Mouse (Mus musculus): ENCODE results near the gene Ripor3. TPM values are rescaled to one million over a fixed set of nuclear protein-coding genes. Genes with fewer than 3 reads are reported as not detected.

Gene Ripor3
- total and polyA plus RNA-seq, 3 experiments, result 0.17 TPM; not detected in 2

- Histone ChIP-seq H3K4me2 (ENCODE audit: insufficient read depth, low read depth, poor library complexity, severe bottlenecking) (peak overlapping the region; percentile 95), H3K27ac (ENCODE audit: insufficient read depth, low read depth) (peak overlapping the region; percentile 89), H3K4me3 (replicated peaks in 1 of 3; ENCODE audit: low read depth in 2 of 3, low read length in 2 of 3, poor library complexity in 1 of 3) (peak overlapping the region; percentile 6 to 40 (median 12)), H3K9ac (ENCODE audit: insufficient read depth, low read depth) (peak overlapping the region; percentile 45), H3K36me3 (replicated peaks in 1 of 2; ENCODE audit: control insufficient read depth in 1 of 2, insufficient read depth in 1 of 2, low read length in 1 of 2) (peaks cover 0 to 36% of the 10 kb centered on the region in 2 experiments), H3K9me3 (replicated peaks; ENCODE audit: low read length) (no peaks in the 10 kb centered on the region), H3K79me2 (replicated peaks; ENCODE audit: control insufficient read depth, extremely low read depth, insufficient read depth, poor library complexity, severe bottlenecking) (peaks cover 99% of the 10 kb centered on the region), H3K4me1 (ENCODE audit: control insufficient read depth in 1 of 2, insufficient read depth in 2 of 2) (peaks cover 70 to 97% of the 10 kb centered on the region in 2 experiments), H3K27me3 (replicated peaks) (no peaks in the 10 kb centered on the region)
- no peak for DNase-seq (ENCODE audit: extremely low read depth)
- TF ChIP-seq NELFE (IDR thresholded peaks at IDR 0.05; ENCODE audit: low read depth, low read length) (no peak), ELF1 (IDR thresholded peaks at IDR 0.05; ENCODE audit: low read depth, low read length) (peak; percentile 60), POLR2A (IDR thresholded peaks at IDR 0.05; ENCODE audit: low read depth, low read length) (no peak; the same call in 1 of the 2 replicates), JUND (conservative IDR thresholded peaks at IDR 0.05; ENCODE audit: low read depth, low read length) (peak; percentile 67), MAFK (IDR thresholded peaks at IDR 0.05; ENCODE audit: insufficient replicate concordance, low read length) (no peak), ZC3H11A (IDR thresholded peaks at IDR 0.05; ENCODE audit: low read depth, low read length) (no peak), KAT2A (IDR thresholded peaks at IDR 0.05; ENCODE audit: insufficient replicate concordance, low read length) (no peak), CTCF (conservative IDR thresholded peaks at IDR 0.05 in 1 of 2, IDR thresholded peaks at IDR 0.05 in 1 of 2; ENCODE audit: low read depth in 2 of 2, low read length in 2 of 2) (no peak), MEF2A (IDR thresholded peaks at IDR 0.05; ENCODE audit: borderline replicate concordance, low read depth, low read length) (peak; percentile 93), EP300 (IDR thresholded peaks at IDR 0.05; ENCODE audit: low read length) (peak; percentile 69), HCFC1 (IDR thresholded peaks at IDR 0.05; ENCODE audit: low read depth, low read length) (no peak; the same call in 1 of the 2 replicates), TBP (conservative IDR thresholded peaks at IDR 0.05; ENCODE audit: low read depth, low read length) (no peak), UBTF (IDR thresholded peaks at IDR 0.05; ENCODE audit: low read depth, low read length) (0 out of 2 replicates have a peak, but pooled peaks have one; percentile 30), TCF12 (IDR thresholded peaks at IDR 0.05; ENCODE audit: low read depth, low read length) (peak; percentile 52), MXI1 (IDR thresholded peaks at IDR 0.05; ENCODE audit: low read depth, low read length) (no peak), SMC3 (IDR thresholded peaks at IDR 0.05; ENCODE audit: low read depth, low read length) (no peak; the same call in 1 of the 2 replicates), MAZ (IDR thresholded peaks at IDR 0.05; ENCODE audit: low read depth, low read length) (peak; percentile 64; the same call in 1 of the 2 replicates), IRF4 (IDR thresholded peaks at IDR 0.05; ENCODE audit: low read depth, low read length) (no peak), NRF1 (IDR thresholded peaks at IDR 0.05; ENCODE audit: low read depth, low read length) (no peak), MYC (IDR thresholded peaks at IDR 0.05; ENCODE audit: low read depth, low read length) (no peak; the same call in 1 of the 2 replicates), ZKSCAN1 (IDR thresholded peaks at IDR 0.05; ENCODE audit: borderline replicate concordance, low read depth, low read length) (no peak), USF1 (IDR thresholded peaks at IDR 0.05; ENCODE audit: low read depth, low read length) (no peak), USF2 (conservative IDR thresholded peaks at IDR 0.05; ENCODE audit: low read depth, low read length) (no peak), JUN (IDR thresholded peaks at IDR 0.05; ENCODE audit: insufficient read depth, low read depth, low read length) (peak; percentile 59), CHD2 (IDR thresholded peaks at IDR 0.05; ENCODE audit: low read length) (no peak; the same call in 1 of the 2 replicates), RAD21 (IDR thresholded peaks at IDR 0.05; ENCODE audit: low read depth, low read length) (no peak), ZNF384 (IDR thresholded peaks at IDR 0.05; ENCODE audit: low read depth, low read length) (no peak), ETS1 (conservative IDR thresholded peaks at IDR 0.05; ENCODE audit: low read depth, low read length) (peak; percentile 57), CHD1 (IDR thresholded peaks at IDR 0.05; ENCODE audit: low read depth, low read length) (peak; percentile 24; the same call in 1 of the 2 replicates), RCOR1 (conservative IDR thresholded peaks at IDR 0.05; ENCODE audit: low read depth, low read length) (no peak), PAX5 (IDR thresholded peaks at IDR 0.05; ENCODE audit: low read length) (no peak), GABPA (IDR thresholded peaks at IDR 0.05; ENCODE audit: insufficient replicate concordance, low read depth, low read length) (no peak), SIN3A (IDR thresholded peaks at IDR 0.05; ENCODE audit: low read length) (peak; percentile 77), ZMIZ1 (IDR thresholded peaks at IDR 0.05; ENCODE audit: low read depth, low read length) (0 out of 2 replicates have a peak, but pooled peaks have one; percentile 6), BHLHE40 (IDR thresholded peaks at IDR 0.05; ENCODE audit: low read depth, low read length) (0 out of 2 replicates have a peak, but pooled peaks have one; percentile 20), MAX (IDR thresholded peaks at IDR 0.05; ENCODE audit: low read length) (0 out of 2 replicates have a peak, but pooled peaks have one; percentile 35), POLR2AphosphoS2 (IDR thresholded peaks at IDR 0.05; ENCODE audit: low read depth, low read length) (no peak), E2F4 (IDR thresholded peaks at IDR 0.05; ENCODE audit: insufficient replicate concordance, low read depth, low read length) (no peak)
- dilution Hi-C loops (cut with MboI; ENCODE audit: extremely low pct_ligation_motif_present, extremely low pct_unique_long_range_greater_than_20kb, low sequenced_read_pairs) (no loop called here), in situ Hi-C loops (cut with MboI; ENCODE audit: low pct_ligation_motif_present, low pct_unique_long_range_greater_than_20kb, low sequenced_read_pairs) (no loop called here)
Measured at GRCm38 (mm10) chr2:167942926-167943633, 67.3 kb downstream of the Ripor3 start.

Data from CH12.LX (cell line).